Mouse (Mus musculus) megakaryocyte, embryonic 14.5 days (primary cell): ENCODE data around the gene 2810004N23Rik.

Experiments
- FLI1 ChIP-seq: IDR thresholded peaks from 2 replicates; pipeline ENCODE4 v1.6.1; 2012; ENCODE audit warnings: low read length, inconsistent platforms, mixed read lengths
- GATA1 ChIP-seq: IDR thresholded peaks from 3 replicates; pipeline ENCODE4 v1.6.1; 2012; ENCODE audit warnings: mixed read lengths, low read length, inconsistent platforms, borderline replicate concordance

DNA sequence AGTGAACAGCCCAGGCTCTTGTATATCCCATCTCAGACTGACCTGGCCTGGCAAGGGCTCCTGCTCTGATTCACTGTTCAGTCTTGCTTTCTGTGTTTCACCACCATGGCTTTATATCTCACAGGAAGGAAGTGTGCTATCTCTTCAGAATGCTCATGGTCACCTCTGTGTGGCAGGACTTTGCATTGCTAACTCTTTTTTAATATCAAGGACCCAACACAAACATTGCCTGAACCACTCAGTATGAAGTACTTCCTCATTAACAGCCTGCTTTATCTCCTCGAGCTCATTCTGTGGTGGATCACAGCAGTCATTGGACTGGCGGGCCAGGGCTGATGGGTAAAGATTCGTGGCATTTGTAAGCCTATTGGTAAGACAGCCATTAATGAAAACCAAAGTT, 3.7 kb upstream of the 2810004N23Rik start:
- no peak for TF ChIP-seq GATA1
- TF ChIP-seq FLI1, result no peak
